Mouse (Mus musculus): ENCODE measurements at regions not wholly inside any gene's neighbourhood (a gene's known extent, or its start where the extent isn't known, plus 50 kb on each side); places are given as distances from the start of the nearest gene placed in this dataset.

- no peaks in the 10 kb centered on the region for H3K27me3 ChIP-seq (ENCODE audit: control insufficient read depth, insufficient read depth, low read length)
- no peaks in the 10 kb centered on the region for H3K4me1 ChIP-seq (ENCODE audit: control insufficient read depth, insufficient read depth, low read length)
- H3K4me2 ChIP-seq (ENCODE audit: low read depth, low read length): no peak overlapping the region
- no peaks in the 10 kb centered on the region for H3K9me3 ChIP-seq (ENCODE audit: control insufficient read depth, low read length)
- ATAC-seq (ENCODE audit: low read depth): no peak
- H3K36me3 ChIP-seq (ENCODE audit: control insufficient read depth, insufficient read depth, low read length): no peaks in the 10 kb centered on the region
- 78% methylated on average over 5 of the region's 5 CpGs for WGBS
- H3K4me3 ChIP-seq (ENCODE audit: low read depth, low read length): no peak overlapping the region
- no peak overlapping the region for H3K9ac ChIP-seq (replicated peaks; ENCODE audit: low read depth, low read length)
- H3K27ac ChIP-seq (ENCODE audit: low read depth, low read length): no peak overlapping the region
These were observed 733.5 kb downstream of the Fam19a2 start for GRCm38 (mm10) chr10:123997260-123997659.

GRCm38 (mm10) chr10:123998959-123999358 lies 735.2 kb downstream of the Fam19a2 start:
- 89% methylated on average over 1 of the region's 1 CpGs for WGBS
- Histone ChIP-seq H3K27me3 (ENCODE audit: control insufficient read depth, insufficient read depth, low read length) (no peaks in the 10 kb centered on the region), H3K27ac (ENCODE audit: low read depth, low read length) (no peak overlapping the region), H3K36me3 (ENCODE audit: control insufficient read depth, insufficient read depth, low read length) (no peaks in the 10 kb centered on the region), H3K4me3 (ENCODE audit: low read depth, low read length) (no peak overlapping the region), H3K9me3 (ENCODE audit: control insufficient read depth, low read length) (no peaks in the 10 kb centered on the region), H3K4me2 (ENCODE audit: low read depth, low read length) (no peak overlapping the region), H3K4me1 (ENCODE audit: control insufficient read depth, insufficient read depth, low read length) (no peaks in the 10 kb centered on the region), H3K9ac (replicated peaks; ENCODE audit: low read depth, low read length) (no peak overlapping the region)
- ATAC-seq (ENCODE audit: low read depth): no peak

GRCm38 (mm10) chr10:124045031-124045430 lies 781.2 kb downstream of the Fam19a2 start:
- no peak overlapping the region for H3K27ac ChIP-seq (ENCODE audit: low read depth, low read length)
- H3K36me3 ChIP-seq (ENCODE audit: control insufficient read depth, insufficient read depth, low read length): no peaks in the 10 kb centered on the region
- H3K9me3 ChIP-seq (ENCODE audit: control insufficient read depth, low read length): no peaks in the 10 kb centered on the region
- no peak overlapping the region for H3K4me2 ChIP-seq (ENCODE audit: low read depth, low read length)
- no peak overlapping the region for H3K9ac ChIP-seq (replicated peaks; ENCODE audit: low read depth, low read length)
- 67% methylated on average over 4 of the region's 4 CpGs for WGBS
- H3K27me3 ChIP-seq (ENCODE audit: control insufficient read depth, insufficient read depth, low read length): no peaks in the 10 kb centered on the region
- no peaks in the 10 kb centered on the region for H3K4me1 ChIP-seq (ENCODE audit: control insufficient read depth, insufficient read depth, low read length)
- H3K4me3 ChIP-seq (ENCODE audit: low read depth, low read length): no peak overlapping the region
- no peak for ATAC-seq (ENCODE audit: low read depth)

GRCm38 (mm10) chr10:124045791-124046190 lies 782.0 kb downstream of the Fam19a2 start:
- no peaks in the 10 kb centered on the region for H3K9me3 ChIP-seq (ENCODE audit: control insufficient read depth, low read length)
- no peaks in the 10 kb centered on the region for H3K36me3 ChIP-seq (ENCODE audit: control insufficient read depth, insufficient read depth, low read length)

GRCm38 (mm10) chr10:124082756-124083155 lies 819.0 kb downstream of the Fam19a2 start:
- Histone ChIP-seq H3K4me1 (ENCODE audit: control insufficient read depth, insufficient read depth, low read length) (no peaks in the 10 kb centered on the region), H3K9me3 (ENCODE audit: control insufficient read depth, low read length) (no peaks in the 10 kb centered on the region), H3K9ac (replicated peaks; ENCODE audit: low read depth, low read length) (no peak overlapping the region), H3K27me3 (ENCODE audit: control insufficient read depth, insufficient read depth, low read length) (no peaks in the 10 kb centered on the region), H3K36me3 (ENCODE audit: control insufficient read depth, insufficient read depth, low read length) (no peaks in the 10 kb centered on the region), H3K4me2 (ENCODE audit: low read depth, low read length) (no peak overlapping the region), H3K27ac (ENCODE audit: low read depth, low read length) (no peak overlapping the region), H3K4me3 (ENCODE audit: low read depth, low read length) (no peak overlapping the region)
- WGBS: 74% methylated on average over 3 of the region's 3 CpGs
- ATAC-seq (ENCODE audit: low read depth): no peak

More at GRCm38 (mm10) chr10:124045791-124046190, 782.0 kb downstream of the Fam19a2 start:
- Histone ChIP-seq H3K4me2 (ENCODE audit: low read depth, low read length) (no peak overlapping the region), H3K4me3 (ENCODE audit: low read depth, low read length) (no peak overlapping the region), H3K9ac (replicated peaks; ENCODE audit: low read depth, low read length) (no peak overlapping the region), H3K4me1 (ENCODE audit: control insufficient read depth, insufficient read depth, low read length) (no peaks in the 10 kb centered on the region), H3K27ac (ENCODE audit: low read depth, low read length) (no peak overlapping the region), H3K27me3 (ENCODE audit: control insufficient read depth, insufficient read depth, low read length) (no peaks in the 10 kb centered on the region)
- WGBS: 87% methylated on average over 2 of the region's 2 CpGs
- no peak for ATAC-seq (ENCODE audit: low read depth)

GRCm38 (mm10) chr10:124090547-124090946 lies 826.8 kb downstream of the Fam19a2 start:
- Histone ChIP-seq H3K9ac (replicated peaks; ENCODE audit: low read depth, low read length) (no peak overlapping the region), H3K27me3 (ENCODE audit: control insufficient read depth, insufficient read depth, low read length) (no peaks in the 10 kb centered on the region), H3K36me3 (ENCODE audit: control insufficient read depth, insufficient read depth, low read length) (no peaks in the 10 kb centered on the region), H3K4me1 (ENCODE audit: control insufficient read depth, insufficient read depth, low read length) (no peaks in the 10 kb centered on the region), H3K9me3 (ENCODE audit: control insufficient read depth, low read length) (no peaks in the 10 kb centered on the region), H3K4me3 (ENCODE audit: low read depth, low read length) (no peak overlapping the region), H3K27ac (ENCODE audit: low read depth, low read length) (no peak overlapping the region), H3K4me2 (ENCODE audit: low read depth, low read length) (no peak overlapping the region)
- whole genome bisulfite sequencing: 81% methylated on average over 10 of the region's 10 CpGs
- ATAC-seq (ENCODE audit: low read depth): no peak

GRCm38 (mm10) chr10:124091364-124091763 lies 827.6 kb downstream of the Fam19a2 start:
- Histone ChIP-seq H3K27me3 (ENCODE audit: control insufficient read depth, insufficient read depth, low read length) (no peaks in the 10 kb centered on the region), H3K27ac (ENCODE audit: low read depth, low read length) (no peak overlapping the region), H3K9me3 (ENCODE audit: control insufficient read depth, low read length) (no peaks in the 10 kb centered on the region), H3K4me1 (ENCODE audit: control insufficient read depth, insufficient read depth, low read length) (no peaks in the 10 kb centered on the region), H3K36me3 (ENCODE audit: control insufficient read depth, insufficient read depth, low read length) (no peaks in the 10 kb centered on the region), H3K9ac (replicated peaks; ENCODE audit: low read depth, low read length) (no peak overlapping the region), H3K4me2 (ENCODE audit: low read depth, low read length) (no peak overlapping the region), H3K4me3 (ENCODE audit: low read depth, low read length) (no peak overlapping the region)
- no peak for ATAC-seq (ENCODE audit: low read depth)
- WGBS: 66% methylated on average over 7 of the region's 7 CpGs

- no peaks in the 10 kb centered on the region for H3K27me3 ChIP-seq (ENCODE audit: control insufficient read depth, insufficient read depth, low read length)
- H3K27ac ChIP-seq (ENCODE audit: low read depth, low read length): no peak overlapping the region
- H3K4me3 ChIP-seq (ENCODE audit: low read depth, low read length): no peak overlapping the region
- H3K9ac ChIP-seq (replicated peaks; ENCODE audit: low read depth, low read length): no peak overlapping the region
- no peak overlapping the region for H3K4me2 ChIP-seq (ENCODE audit: low read depth, low read length)
- H3K9me3 ChIP-seq (ENCODE audit: control insufficient read depth, low read length): no peaks in the 10 kb centered on the region
- no peak for ATAC-seq (ENCODE audit: low read depth)
- no peaks in the 10 kb centered on the region for H3K4me1 ChIP-seq (ENCODE audit: control insufficient read depth, insufficient read depth, low read length)
- H3K36me3 ChIP-seq (ENCODE audit: control insufficient read depth, insufficient read depth, low read length): no peaks in the 10 kb centered on the region
These were observed 855.8 kb downstream of the Fam19a2 start for GRCm38 (mm10) chr10:124119585-124119984.

GRCm38 (mm10) chr10:124138456-124138855 lies 874.7 kb downstream of the Fam19a2 start:
- H3K9me3 ChIP-seq (ENCODE audit: control insufficient read depth, low read length): no peaks in the 10 kb centered on the region
- no peaks in the 10 kb centered on the region for H3K27me3 ChIP-seq (ENCODE audit: control insufficient read depth, insufficient read depth, low read length)
- no peak for ATAC-seq (ENCODE audit: low read depth)
- H3K4me1 ChIP-seq (ENCODE audit: control insufficient read depth, insufficient read depth, low read length): no peaks in the 10 kb centered on the region
- H3K4me2 ChIP-seq (ENCODE audit: low read depth, low read length): no peak overlapping the region
- no peaks in the 10 kb centered on the region for H3K36me3 ChIP-seq (ENCODE audit: control insufficient read depth, insufficient read depth, low read length)
- no peak overlapping the region for H3K4me3 ChIP-seq (ENCODE audit: low read depth, low read length)
- H3K27ac ChIP-seq (ENCODE audit: low read depth, low read length): no peak overlapping the region
- WGBS: 78% methylated on average over 2 of the region's 2 CpGs
- no peak overlapping the region for H3K9ac ChIP-seq (replicated peaks; ENCODE audit: low read depth, low read length)

- no peaks in the 10 kb centered on the region for H3K27me3 ChIP-seq (ENCODE audit: control insufficient read depth, insufficient read depth, low read length)
- no peak overlapping the region for H3K4me2 ChIP-seq (ENCODE audit: low read depth, low read length)
- H3K9ac ChIP-seq (replicated peaks; ENCODE audit: low read depth, low read length): no peak overlapping the region
- no peaks in the 10 kb centered on the region for H3K9me3 ChIP-seq (ENCODE audit: control insufficient read depth, low read length)
- no peak overlapping the region for H3K27ac ChIP-seq (ENCODE audit: low read depth, low read length)
- ATAC-seq (ENCODE audit: low read depth): no peak
- no peak overlapping the region for H3K4me3 ChIP-seq (ENCODE audit: low read depth, low read length)
- no peaks in the 10 kb centered on the region for H3K36me3 ChIP-seq (ENCODE audit: control insufficient read depth, insufficient read depth, low read length)
- 67% methylated on average over 1 of the region's 1 CpGs for WGBS
- H3K4me1 ChIP-seq (ENCODE audit: control insufficient read depth, insufficient read depth, low read length): no peaks in the 10 kb centered on the region
These were observed 878.5 kb downstream of the Fam19a2 start for GRCm38 (mm10) chr10:124142336-124142735.

Data from neural tube, embryonic 14.5 days (tissue).